Mouse (Mus musculus) c-Kit-positive CD71-positive TER-119-positive erythroid progenitor cells, embryonic 14.5 days (primary cell): Measurements from ENCODE around the gene Nutm2.
"Not testable (repeated sequence)": the region's sequence is repeated elsewhere in the genome, so short reads cannot be mapped to it uniquely, and the experiment has no call there.

ENCODE experiments used
- DNase-seq: peaks from one replicate; pipeline ENCODE4 v3.0.0-alpha.2; 2013; ENCODE audit warnings: low spot score

Gene Nutm2

DNA sequence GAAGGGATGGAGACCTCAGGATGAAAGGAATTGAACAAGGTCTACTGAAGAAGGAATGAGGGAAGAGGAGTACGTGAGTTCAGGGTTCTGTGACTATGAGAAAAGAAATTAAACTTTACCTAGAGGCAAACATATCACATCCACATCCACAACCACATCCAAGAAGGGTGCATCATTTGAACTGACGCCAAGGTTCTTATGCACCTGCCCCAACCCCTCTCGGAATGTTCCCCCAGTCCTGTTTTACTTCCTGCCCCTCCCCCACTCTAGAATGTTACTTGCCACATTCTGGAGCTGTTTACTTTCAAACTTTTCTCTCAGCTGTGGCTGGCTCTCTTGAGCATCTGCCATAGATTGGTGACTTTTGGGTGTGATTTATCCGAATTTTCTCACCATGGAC is at the start of gene Nutm2:
Nutm2 (plus strand) TSS at position 301 of the 400 bp plus-strand sequence.
- DNase-seq = no peak

DNA sequence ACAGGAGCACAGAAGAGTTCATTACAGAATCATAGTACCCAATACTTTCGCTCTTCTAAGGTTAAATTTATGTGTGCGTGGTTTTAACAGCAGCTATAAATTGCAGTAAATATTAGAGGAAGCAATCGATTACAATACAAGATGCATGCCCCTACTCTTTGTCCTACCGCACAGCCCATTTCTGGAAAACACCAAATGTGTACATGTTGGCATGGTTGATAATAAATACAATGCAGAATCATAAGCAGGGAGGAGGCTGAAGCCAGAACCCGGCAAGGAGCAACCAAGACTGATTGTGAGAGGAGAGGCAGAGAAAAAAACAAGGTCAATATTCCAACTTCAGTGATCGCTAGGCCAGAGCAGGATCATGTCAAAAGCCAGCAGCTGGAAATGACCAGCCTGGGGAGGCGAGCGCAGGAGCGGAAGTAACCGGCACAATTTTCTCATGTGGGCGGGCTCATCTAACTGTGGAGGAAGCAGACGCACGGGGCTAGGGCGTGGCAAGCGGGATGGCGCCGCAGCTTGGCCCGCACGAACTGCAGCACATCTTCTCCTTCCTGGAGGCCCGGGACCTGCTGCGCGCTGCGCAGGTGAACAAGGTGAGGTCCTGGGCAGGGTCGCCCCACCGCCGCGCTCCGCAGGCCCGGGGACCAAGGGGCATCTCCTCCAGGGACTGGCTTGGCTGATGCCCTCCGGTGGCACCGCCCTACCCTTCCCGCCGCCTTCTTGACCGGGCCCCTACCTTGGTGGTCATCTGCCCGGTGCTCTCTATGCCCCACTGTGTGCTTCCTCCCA is 49.5 kb upstream of the Nutm2 start, which contains the start of gene Fbxw17:
Fbxw17 (plus strand) TSS at position 476 of the 795 bp plus-strand sequence.
- peak; percentile 38 for DNase-seq

DNA sequence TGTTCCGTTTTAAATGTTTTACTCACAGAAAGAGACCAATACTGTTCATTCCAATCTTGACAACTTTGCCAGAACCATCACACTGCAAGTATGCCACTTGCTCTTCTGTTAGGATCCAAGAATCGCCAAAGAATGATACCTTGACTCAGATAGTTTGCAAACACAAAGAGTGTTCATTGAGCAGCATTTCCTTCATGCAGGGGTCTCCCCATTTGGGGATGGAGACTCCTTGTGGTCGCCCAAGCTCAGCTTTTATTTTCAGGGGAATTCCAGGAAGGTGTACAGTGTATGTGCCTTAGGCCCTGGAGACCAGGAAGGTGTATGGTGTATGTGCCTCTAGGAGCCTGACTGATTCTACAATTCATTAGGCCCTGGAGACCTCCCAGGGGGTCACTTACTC is 48.7 kb upstream of the Nutm2 start:
- no peak for DNase-seq

DNA sequence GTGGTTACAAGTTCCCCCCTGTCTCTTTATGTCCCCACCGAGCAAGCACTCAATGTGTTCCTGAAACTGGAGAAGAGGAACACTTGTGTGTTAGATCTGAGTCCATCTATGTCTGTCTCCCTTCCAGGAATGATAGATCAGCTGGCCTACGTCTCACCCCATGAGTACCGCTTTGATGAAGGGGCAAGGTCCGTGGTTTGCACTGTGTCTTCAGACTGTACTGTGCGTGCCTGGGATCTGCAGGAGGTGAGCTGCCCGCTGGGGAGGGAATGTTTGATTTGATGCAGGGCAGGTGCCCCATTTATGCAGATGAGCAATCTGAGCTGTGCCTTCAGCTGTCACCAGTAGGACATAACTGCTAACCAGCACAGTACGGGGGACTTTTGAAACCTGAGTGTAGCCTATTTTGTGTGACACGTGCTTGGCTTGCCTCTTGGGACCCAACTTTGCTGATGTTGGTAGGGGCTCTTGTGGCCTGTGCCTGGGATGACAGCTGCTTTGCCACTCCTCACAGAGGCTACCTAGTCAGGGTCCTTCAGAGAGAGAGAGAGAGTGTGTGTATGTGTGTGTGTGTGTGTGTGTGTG is 43.4 kb upstream of the Nutm2 start:
- DNase-seq = no peak

DNA sequence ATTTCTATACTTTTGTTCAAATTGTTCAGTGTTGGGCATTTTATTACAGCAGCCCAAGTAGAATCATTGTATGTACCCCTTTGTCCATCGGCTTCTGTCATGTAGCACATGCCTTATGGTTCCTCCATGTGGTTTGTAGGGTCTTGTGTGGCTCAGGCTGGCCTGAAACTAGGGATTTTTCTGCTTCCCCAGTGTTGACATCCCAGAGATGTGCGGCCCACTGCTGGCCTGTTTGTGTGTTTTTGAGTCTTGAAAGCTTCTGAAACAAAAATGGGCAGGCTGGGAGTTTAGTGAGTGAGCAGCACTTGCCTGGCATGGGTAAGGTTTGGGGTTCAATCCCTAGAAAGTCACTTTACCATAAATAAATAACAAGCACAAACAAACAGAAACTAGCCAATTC is 42.6 kb upstream of the Nutm2 start:
- DNase-seq = no peak

DNA sequence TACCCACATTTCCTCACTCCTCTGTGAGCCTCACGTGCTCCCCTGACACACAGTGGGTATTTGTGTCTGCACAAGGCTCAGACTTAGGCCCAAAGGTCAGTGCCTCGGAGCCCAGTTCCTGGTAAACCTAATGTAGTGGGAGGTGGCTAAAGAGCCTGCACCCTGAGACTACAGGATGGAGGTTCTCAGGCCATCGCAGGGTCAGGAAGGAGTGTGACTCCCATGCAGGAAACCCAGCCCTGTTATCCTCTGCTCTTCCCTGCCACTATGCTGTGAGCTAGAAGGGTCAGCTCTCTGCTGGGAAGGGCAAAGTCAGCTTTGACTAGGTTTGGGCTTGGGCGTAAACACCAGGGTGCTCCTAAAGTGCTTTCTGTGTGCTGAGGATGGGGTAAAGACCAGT is 40.4 kb upstream of the Nutm2 start:
- no peak for DNase-seq

DNA sequence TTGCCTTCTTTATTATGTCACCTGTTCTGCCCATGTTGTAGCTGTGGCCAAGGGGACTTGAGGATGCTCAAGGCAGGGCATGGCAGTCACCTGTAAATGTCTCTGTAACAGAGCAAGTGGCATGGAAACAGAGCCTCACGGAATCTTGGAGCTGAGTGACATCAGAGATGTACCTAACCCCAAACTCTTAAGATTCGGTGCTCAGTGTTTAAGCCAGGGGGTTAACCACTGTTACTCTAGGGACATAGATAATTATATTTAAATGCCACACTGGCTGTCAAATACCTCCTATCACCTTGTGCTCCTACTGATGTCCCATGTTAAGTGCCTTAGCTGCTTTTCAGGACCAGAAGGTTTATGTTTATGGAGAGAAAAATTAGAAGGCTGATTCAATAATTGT is 23.3 kb upstream of the Nutm2 start, which contains the start of gene Gm47429:
Gm47429 (minus strand) TSS at position 101 of the 400 bp plus-strand sequence.
- no peak for DNase-seq

DNA sequence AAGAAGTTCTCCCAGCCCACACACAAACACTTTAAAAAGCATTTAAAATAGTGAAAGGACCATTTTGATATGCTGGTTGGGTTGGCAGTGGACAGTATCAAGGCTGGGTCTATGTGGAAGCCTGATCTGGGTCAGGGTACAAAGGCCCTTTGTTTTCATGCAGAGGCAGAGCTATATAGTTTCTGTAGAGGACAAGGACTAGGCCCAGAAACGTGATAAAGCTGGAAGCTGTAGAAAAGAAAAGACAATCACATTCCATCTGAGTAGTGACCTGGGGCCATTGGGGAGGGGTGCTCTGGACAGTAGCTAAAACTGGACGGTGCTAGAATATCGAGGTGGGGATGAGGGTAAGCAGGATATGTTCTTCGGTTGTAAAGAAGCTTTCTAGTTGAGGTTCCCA is 21.8 kb upstream of the Nutm2 start:
- DNase-seq = no peak

DNA sequence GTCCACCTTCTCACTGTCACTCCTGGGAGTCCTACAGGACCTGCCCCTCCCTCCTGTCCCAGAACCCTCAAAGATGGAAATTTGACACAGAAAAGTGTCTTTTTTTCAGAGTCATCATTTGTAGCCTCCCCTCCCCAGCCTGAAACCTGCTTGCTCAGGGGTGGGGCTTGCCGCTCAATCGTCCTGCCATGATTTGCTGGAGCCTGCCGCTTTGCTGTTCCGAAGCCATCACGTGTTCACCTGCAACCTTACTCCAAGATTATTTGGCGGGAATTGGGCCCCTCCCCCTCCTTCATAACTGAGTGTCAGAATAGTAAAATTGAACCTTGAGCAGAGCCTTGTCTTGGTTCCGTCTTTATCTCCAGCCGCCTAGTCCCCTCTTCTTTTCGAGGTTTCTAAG is 14.8 kb upstream of the Nutm2 start:
- not testable (repeated sequence) for DNase-seq

DNA sequence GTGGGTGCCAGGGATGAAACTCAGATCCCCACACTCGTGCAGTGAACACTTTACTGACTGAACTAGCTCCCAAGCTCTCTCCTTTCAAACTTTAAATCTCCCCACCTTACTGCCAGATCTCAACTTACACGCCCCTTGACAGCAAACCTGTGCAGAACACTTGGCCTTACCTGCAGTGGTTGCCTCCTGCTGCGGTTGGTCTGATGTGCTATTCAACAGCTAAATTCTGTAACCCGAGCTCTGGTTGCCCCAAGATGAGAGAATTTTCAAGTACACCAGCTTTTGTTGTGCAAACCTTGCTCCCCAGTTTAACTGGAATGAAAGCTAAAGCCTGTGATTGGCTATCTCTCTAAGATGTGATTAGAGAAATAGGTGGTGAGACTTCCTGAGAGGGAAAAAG is 13.7 kb upstream of the Nutm2 start:
- DNase-seq = no peak

DNA sequence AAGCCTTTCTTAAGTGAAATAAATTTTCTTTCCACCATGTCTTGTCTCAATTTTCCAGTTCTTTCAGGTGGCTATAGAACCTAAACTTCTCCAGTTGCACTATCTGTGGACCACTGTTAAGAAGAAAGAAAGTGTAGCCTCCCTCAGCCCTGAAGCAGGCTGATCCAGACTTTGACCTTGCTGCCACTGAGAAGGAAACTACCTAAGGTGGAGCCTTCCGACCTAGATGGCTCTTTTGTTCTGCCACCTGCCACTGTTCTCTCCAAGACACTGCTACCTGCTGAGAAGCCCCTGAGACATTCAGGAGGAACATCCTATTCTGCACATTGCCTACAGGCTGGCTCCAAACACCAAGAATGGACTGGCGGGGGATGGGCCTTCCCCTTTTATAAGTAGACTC is 6.7 kb upstream of the Nutm2 start:
- not testable (repeated sequence) for DNase-seq

DNA sequence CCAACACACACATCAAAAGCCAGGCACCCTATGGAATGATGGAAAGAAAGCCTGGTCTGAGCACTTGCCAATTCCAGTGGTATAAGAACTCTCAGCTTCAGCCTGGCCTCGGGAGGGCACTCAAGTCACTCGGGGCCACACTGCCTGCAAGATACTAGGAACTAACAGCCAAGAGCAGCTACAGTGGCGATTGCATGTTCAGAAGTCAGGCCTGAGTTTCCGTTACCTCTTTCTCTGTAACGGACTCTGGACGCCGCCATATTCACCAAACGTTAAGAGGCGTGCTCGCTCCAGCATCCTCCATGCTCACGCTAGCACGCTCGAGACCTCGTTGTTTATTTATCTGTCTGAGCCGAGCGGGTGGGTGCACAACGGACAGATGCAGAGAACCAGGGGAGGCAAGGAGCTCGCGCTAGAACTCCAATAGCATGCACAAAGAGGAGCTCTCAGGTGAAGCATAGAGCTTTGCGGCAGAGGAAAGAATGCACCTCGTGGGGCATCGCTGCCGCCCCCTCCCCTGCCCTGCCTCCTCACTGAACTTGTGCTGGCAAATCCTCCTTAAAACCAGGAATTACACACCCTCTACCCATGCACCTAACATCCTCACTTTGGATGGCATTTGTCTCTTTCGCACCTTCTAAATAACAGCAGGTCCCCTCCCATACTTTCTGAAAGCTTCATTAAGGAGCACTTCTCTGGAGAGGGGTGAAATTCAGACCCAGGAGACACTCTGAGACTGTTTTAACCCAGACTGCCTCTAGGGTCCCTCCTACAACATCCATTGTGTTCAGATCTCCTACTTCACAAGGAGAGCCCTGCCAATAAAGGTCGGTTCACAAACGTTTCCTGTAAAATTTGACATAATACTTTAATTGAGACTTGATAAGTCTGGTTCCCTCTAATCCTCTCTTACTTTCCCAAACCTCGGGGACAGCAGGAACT is 2.2 kb upstream of the Nutm2 start:
- DNase-seq = no peak

DNA sequence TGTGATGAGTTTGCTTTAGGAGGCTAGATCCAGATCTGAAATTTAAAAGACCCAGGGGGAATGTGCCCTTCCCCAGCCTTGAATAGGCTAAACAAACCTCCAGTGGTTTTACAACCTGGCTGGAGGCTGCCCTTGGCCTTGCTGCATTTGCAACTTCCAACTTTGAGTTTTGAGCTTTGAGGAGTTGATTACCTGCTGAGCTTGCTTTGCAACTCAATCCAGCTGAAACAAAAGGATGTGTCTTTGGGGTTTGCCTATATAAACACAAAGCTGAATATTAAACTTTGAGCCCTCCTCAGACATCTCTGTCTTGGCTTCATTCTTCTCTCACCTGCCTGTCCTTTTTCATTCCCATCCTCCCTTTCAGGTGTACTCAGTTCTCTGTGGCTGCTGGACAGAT is 21.4 kb downstream of the Nutm2 start:
- not testable (repeated sequence) for DNase-seq

DNA sequence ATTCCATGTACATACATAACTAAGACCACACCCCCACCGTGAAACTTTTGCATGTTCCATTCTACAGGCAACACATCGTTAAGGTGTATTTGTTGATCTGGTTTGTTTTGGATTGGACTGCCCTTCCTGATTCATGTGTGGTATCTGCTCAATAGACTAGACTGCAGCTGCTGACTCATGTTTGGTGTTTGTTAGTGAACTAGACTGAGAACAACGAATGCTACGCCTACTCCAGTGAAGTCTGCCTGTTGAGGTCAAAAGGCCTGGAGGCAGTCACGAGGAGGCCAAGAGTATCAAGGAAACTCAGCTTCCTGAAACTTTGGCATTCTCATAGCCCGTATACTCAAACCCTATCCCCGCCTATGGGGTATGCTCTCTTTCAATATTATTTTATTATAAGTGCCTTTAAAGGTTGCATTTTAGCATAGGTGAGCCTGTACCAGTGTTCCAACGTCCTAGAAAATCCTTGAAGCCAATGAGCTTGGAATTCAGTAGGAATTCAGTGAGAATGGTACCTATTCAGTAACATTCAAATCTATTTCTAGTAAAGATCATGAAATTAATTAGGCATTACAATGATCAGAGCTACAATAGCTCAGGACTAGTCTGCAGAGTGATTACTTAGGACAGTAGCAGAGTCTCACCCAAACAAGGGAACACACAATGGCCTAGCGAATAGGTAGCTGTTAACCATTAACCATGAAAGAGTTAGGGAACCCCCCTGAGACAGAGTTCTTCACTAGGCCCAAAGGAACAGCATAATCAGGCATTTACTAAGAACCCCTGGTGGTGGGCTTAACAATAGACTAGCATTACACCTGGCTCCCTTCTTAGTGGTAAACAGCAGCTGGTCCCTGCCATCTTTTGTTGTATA is 43.6 kb downstream of the Nutm2 start:
- DNase-seq = not testable (repeated sequence)
